Mouse (Mus musculus) adrenal gland, adult 2 months (tissue): ENCODE data around the gene Cym. TPM values are rescaled to one million over a fixed set of nuclear protein-coding genes. Genes with fewer than 3 reads are reported as not detected.

Source experiments
- DNase-seq: peaks from one replicate; pipeline ENCODE4 v3.0.0; 2021
- polyA plus RNA-seq: library from polyadenylated mRNA; depleted of rRNA; stranded (reverse); fragments of >200 nt; gene quantifications from 2 replicates; pipeline ENCODE4 v1.2.3, GENCODE M21; 2012
- total RNA-seq, 2 experiments: library from RNA; stranded (reverse); gene quantifications; 2 replicates each; pipeline ENCODE4 v1.2.3; 2021

Cym gene
- total and polyA plus RNA-seq, 3 experiments, result 0.16 to 1.0 (median 0.55) TPM

DNA sequence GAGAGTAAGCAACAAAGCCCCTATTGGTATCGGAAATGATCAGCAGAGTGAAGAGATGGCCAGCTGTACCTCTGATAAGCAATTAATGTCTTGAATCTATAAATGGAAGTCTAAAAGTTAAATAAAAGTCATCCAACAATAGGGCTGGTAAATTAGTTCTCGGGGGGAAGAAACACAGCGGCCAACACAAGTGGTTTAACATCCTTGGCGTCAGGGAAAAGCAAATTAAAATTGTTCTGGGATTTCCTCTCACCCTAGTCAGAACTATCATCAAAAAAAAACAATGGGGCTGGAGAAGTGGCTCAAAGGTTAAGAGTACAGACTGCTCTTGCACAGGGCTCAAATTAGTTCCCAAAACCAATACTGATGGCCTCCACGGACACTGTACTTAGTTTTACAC, 4.3 kb upstream of the Cym start:
- DNase-seq, result no peak

GRCm38 (mm10) chr3:107223230-107223629, 1.7 kb upstream of the Cym start:
- DNase-seq, result no peak

- no peak for DNase-seq
Measured at GRCm38 (mm10) chr3:107218572-107218971, 3.0 kb downstream of the Cym start.

GRCm38 (mm10) chr3:107217101-107217480, 4.4 kb downstream of the Cym start:
- DNase-seq, result no peak

DNA sequence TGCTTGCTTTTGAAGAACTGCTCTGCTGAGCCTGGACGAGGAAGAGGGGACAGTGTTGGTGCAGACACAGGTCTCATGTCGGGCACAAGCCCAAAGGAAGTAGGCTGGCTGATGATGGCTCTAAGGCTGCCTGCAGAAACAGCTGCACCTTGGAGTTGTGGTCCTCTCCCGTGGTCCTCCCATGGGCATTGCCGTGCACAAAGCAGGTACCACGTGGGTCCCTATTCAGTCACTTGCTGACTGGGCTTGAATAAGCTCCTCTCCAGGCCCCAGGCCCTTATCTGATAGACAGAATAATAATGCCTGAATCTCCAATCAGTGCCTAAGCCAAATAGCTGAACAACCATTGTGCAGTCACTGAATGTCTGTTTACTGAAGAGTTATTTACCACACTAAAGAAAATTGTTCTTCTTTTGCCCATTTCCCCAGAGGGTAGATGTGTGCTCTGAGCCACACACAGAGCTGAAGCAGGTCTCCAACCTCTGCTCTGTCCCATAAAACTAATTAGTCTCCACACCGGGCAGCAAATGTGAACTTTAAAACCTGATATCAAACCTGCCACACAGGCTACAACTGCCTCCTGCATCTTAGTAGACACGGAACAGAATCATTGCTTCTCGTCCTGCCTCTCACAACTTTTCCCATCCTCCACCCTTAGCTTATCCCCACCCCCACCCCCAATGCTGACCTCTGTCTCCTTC, 5.0 kb downstream of the Cym start:
- no peak for DNase-seq

DNA sequence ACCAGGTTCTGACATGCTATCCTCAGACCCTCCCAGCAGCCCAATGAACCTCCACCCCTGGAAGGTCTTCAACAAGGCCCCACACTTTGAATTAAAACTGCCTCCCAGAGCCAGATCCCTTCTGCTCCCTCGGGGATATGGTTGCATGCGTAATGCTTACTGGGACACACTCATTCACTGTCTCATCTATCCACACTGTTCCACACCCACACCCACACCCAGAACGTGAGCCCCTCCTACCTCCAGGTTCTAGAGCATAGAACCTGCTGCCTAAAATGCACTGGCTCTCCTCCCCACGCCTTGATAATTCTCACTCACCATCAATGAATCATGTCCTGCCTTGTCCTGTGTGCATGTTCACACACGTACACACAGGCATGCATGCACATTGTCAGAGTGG, 6.9 kb downstream of the Cym start:
- DNase-seq, result no peak

GRCm38 (mm10) chr3:107207625-107208253, 13.8 kb downstream of the Cym start:
- no peak for DNase-seq

- DNase-seq, result no peak
Measured at GRCm38 (mm10) chr3:107206490-107207150, 14.9 kb downstream of the Cym start.

DNA sequence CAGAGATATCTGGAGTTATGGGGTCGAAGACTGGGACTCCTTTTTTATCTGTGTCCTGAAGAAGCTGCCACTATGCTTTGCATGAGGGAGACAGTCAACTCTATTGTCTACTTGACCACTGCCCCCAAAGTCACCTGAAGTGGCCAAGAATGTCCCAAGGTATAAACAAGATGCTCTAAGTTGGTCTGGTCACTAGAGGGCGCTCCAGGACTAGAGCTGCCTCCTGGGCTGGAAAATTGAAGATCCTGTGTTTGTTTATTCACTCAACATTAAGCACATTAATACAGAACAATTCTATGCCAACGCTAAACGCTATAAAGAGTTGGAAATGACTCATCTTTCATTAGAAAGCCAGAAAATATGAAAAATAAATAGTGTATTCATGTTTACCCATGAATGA, 15.5 kb downstream of the Cym start:
- peak; percentile 60 for DNase-seq

- DNase-seq, result no peak
Measured at GRCm38 (mm10) chr3:107205170-107205569, 16.4 kb downstream of the Cym start.

DNA sequence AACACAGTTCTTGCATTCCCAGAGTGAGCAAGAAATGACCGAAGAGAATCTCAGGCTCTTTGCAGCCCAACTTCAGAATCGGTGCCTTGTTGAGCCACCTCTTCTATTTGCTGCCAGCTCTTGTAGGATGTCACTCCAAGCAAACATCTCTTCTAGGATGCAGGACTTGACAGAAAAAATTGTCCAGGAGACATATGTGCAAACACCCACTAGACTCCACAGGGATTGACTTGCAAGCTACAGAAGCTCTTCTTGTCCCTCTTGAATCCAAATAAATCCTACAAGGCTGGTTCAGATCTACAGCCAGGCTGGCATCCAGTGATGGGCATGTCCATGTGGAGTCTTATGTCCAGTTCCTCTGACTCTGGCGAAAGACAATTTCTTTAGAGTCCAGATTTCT, 17.1 kb downstream of the Cym start:
- DNase-seq, result no peak

DNA sequence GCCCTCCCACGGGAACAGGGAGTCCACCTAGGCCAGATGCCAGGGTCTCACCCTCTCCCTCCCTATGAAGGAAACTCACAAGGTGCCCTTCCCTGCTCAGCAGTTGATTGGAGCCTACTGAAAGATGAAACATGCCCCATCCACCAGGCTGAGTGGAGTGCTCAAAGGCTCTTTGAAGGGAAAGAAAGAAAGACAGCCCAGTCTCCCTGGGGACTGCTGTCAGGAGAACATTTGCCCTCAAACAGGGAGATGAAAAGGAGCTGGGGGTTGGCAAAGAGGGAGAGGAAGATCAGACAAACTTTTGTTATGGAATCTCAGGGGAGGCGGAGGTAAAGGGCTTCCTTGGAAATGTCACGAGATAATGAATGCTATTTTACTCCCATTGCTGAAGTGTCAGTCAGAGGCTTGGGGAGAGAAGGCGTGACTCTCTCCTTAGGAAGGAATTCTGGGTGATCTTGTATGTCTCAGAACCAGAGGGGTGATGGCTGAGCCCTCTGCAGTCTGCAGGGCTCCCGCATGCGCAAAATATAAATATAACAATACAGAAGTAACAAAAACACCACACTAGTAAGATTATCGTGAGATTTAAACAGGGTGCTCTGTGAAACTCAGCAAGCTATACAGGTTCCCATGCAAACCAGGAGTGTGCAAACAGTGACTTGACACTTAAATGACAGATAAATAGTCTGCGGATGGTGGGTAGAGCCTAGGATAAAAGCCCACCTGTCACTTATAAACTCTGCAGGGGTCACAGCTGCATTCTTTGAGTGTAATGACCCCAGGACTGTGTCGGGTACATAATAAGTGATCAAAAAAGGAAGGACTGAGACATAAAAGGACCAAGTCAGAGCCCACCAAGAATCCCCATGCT, 20.0 kb downstream of the Cym start:
- DNase-seq, result no peak

GRCm38 (mm10) chr3:107188226-107188899, 33.2 kb downstream of the Cym start:
- DNase-seq, result no peak

GRCm38 (mm10) chr3:107187022-107187421, 34.5 kb downstream of the Cym start:
- no peak for DNase-seq

DNA sequence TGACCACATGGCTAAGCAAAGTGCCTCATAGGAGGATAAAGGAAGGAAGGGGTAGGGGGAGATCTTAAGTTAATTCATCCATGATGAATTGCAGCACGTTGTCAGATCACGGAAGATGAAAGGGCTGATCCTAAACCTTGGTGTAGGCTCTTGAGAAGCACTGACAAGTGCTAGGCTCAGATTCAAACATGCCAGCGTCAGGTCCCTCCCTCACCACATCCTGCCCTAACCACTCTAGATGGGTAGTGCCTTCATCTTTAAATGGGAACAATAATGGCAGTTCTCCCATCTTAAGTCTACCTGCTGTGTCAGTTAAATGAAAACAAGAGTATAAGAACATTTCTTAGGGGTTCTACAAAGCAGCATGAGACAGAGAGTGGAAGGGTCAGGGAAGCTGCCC, 35.9 kb downstream of the Cym start:
- no peak for DNase-seq

DNA sequence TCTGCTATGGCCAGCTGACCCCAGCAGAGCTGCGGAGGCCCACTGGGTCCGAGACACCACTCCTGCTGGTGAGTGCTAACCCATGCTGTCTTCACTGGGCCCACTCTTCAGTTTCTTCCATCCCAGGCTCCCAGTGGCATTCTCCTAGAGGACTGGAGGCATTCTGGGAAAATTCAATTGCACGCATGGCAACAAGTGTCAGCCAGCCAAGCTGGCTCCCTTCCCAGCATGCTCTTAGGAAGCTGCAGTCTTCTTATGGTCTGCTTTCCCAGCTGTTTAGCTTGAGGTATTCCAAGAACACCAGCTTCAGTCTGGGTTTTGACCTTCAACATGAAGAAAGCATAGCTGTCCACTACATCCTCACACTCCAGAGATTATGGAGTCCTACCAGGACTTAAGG, 38.4 kb downstream of the Cym start:
- DNase-seq, result no peak

- no peak for DNase-seq
Measured at GRCm38 (mm10) chr3:107182756-107183155, 38.8 kb downstream of the Cym start, which contains the start of gene Kcna10. TSS of gene Kcna10 (plus strand) at chr3:107183056.

- DNase-seq, result no peak
Measured at GRCm38 (mm10) chr3:107180860-107181259, 40.7 kb downstream of the Cym start.

- no peak for DNase-seq
Measured at GRCm38 (mm10) chr3:107176501-107176900, 45.0 kb downstream of the Cym start.

GRCm38 (mm10) chr3:107175486-107175885, 46.0 kb downstream of the Cym start:
- DNase-seq, result peak; percentile 26

DNA sequence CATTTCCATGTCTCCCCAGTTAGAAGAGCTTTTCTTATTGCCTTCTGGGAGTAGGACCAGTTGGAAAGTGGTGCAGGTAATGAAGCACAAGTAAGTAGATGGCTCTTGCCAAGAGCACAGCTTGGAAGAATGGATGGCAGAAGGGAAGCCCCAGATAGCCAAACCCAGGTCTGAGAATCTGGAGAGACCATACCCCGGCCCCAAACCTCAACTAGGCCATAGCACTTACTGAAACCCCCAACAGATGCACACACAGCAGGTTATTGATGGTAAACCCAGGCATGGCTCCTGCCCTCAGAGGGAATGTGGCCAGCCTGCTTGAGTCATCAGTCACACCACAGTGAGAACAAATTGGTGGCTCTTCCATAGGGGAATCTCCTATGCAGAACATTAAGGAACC, 49.0 kb downstream of the Cym start:
- DNase-seq, result no peak

DNA sequence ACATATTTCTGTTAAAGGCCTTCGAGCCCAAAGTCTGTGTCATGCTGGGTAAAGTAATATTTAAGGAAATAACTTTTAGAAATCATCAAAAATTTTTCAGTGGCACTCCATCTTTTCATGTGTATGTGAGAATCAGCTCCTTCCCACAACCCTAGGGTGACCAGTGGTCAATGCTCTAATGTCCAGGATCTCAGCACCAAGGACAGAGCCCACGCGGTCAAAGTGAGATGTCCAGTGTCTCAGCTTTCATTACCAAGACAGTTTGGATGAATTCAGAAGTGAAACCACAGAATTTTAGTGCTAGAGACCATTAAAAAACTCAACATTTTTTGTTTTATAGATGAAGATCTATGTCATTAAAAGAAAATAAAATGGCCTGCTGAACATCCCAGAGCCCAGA, 49.6 kb downstream of the Cym start:
- no peak for DNase-seq
